Mouse (Mus musculus) forelimb bud, embryonic 11.5 days (tissue): ENCODE measurements around the gene Hs3st3b1.

Experiments
- DNase-seq: peaks from one replicate; pipeline ENCODE4 v3.0.0-alpha.2; 2012; ENCODE audit warnings: low read depth, low spot score

Hs3st3b1 gene

GRCm38 (mm10) chr11:63883385-63883784 lies 38.7 kb downstream of the Hs3st3b1 start:
- no peak for DNase-seq

GRCm38 (mm10) chr11:63880296-63880695 lies 41.8 kb downstream of the Hs3st3b1 start:
- DNase-seq: no peak

- no peak for DNase-seq
Measured at GRCm38 (mm10) chr11:63879261-63879660, 42.8 kb downstream of the Hs3st3b1 start.

GRCm38 (mm10) chr11:63878616-63879015 lies 43.5 kb downstream of the Hs3st3b1 start:
- DNase-seq: no peak

- no peak for DNase-seq
Measured at GRCm38 (mm10) chr11:63862746-63863145, 59.3 kb downstream of the Hs3st3b1 start.

GRCm38 (mm10) chr11:63861982-63862381 lies 60.1 kb downstream of the Hs3st3b1 start:
- no peak for DNase-seq

GRCm38 (mm10) chr11:63851041-63851730 lies 70.9 kb downstream of the Hs3st3b1 start:
- DNase-seq: no peak

- peak; percentile 57 for DNase-seq
Measured at GRCm38 (mm10) chr11:63850261-63850660, 71.8 kb downstream of the Hs3st3b1 start.

- DNase-seq: no peak
Measured at GRCm38 (mm10) chr11:63845379-63845778, 76.7 kb downstream of the Hs3st3b1 start.

GRCm38 (mm10) chr11:63844701-63845100 lies 77.4 kb downstream of the Hs3st3b1 start:
- no peak for DNase-seq

GRCm38 (mm10) chr11:63837526-63837925 lies 84.6 kb downstream of the Hs3st3b1 start:
- no peak for DNase-seq
